Mouse (Mus musculus) testis, adult 2 months (tissue): ENCODE results near the gene Omp. TPM values are rescaled to one million over a fixed set of nuclear protein-coding genes. Genes with fewer than 3 reads are reported as not detected.

ENCODE experiments used
- H3K27ac ChIP-seq: fragments of 200-500 bp; 2 replicates; pipeline ENCODE4 v1.5.1; 2012; ENCODE audit warnings: low read depth, low read length; ENCODE audit not compliant: control insufficient read depth, insufficient read depth
- H3K27me3 ChIP-seq: fragments of 200-500 bp; 2 replicates; pipeline ENCODE4 v1.6.1; 2012; ENCODE audit warnings: mild to moderate bottlenecking, low read length, moderate library complexity; ENCODE audit not compliant: control insufficient read depth, insufficient read depth
- H3K36me3 ChIP-seq: fragments of 200-500 bp; 2 replicates; pipeline ENCODE4 v1.6.1; 2012; ENCODE audit warnings: mild to moderate bottlenecking, low read length; ENCODE audit not compliant: control insufficient read depth, insufficient read depth
- H3K4me1 ChIP-seq: fragments of 200-500 bp; 2 replicates; pipeline ENCODE4 v1.6.1; 2012; ENCODE audit warnings: low read length; ENCODE audit not compliant: control insufficient read depth, insufficient read depth
- H3K4me3 ChIP-seq: fragments of 200-500 bp; 2 replicates; pipeline ENCODE4 v1.5.1; 2012; ENCODE audit warnings: low read depth, mild to moderate bottlenecking, low read length, moderate library complexity, mixed read lengths; ENCODE audit not compliant: control insufficient read depth
- CTCF ChIP-seq: fragments of 200-500 bp; IDR thresholded peaks from 2 replicates; pipeline ENCODE4 v1.5.1; 2012; ENCODE audit warnings: low read depth, mild to moderate bottlenecking, inconsistent platforms, low read length, moderate library complexity; ENCODE audit not compliant: control insufficient read depth, insufficient read depth, insufficient replicate concordance
- POLR2A ChIP-seq: fragments of 200-500 bp; IDR thresholded peaks from 2 replicates; pipeline ENCODE4 v1.6.1; 2012; ENCODE audit warnings: low read depth, mild to moderate bottlenecking, inconsistent platforms, low read length, moderate library complexity; ENCODE audit not compliant: control insufficient read depth
- polyA plus RNA-seq: library from polyadenylated mRNA; depleted of rRNA; stranded (reverse); fragments of >200 nt; gene quantifications from 2 replicates; pipeline ENCODE4 v1.2.3, GENCODE M21; 2012

Omp gene
- polyA plus RNA-seq, 1 experiment = 0.11 TPM

DNA sequence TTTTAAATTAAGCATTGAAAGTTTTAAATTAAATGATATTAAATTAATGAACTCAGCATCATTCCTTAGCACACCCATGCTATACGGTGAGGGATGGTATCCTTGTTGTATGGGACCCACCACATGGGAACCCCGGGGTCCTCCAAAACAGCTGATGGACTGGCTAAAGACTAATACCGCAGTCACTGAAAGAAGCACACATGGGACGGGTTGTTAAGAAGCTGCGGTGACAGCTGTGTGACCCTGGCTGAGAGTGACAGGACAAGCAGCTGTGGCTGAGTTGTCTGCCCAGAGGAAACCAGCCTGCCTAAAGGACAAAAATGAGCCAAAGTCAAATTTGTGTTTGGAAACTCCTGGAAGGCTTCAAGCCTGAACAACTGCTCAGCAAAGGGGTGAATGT is 8.6 kb upstream of the Omp start:
- Histone ChIP-seq H3K4me1 (peaks cover 5% of the 10 kb centered on the region), H3K27ac (no peak overlapping the region), H3K27me3 (no peaks in the 10 kb centered on the region), H3K4me3 (no peak overlapping the region), H3K36me3 (no peaks in the 10 kb centered on the region)
- TF ChIP-seq POLR2A (no peak), CTCF (no peak)

DNA sequence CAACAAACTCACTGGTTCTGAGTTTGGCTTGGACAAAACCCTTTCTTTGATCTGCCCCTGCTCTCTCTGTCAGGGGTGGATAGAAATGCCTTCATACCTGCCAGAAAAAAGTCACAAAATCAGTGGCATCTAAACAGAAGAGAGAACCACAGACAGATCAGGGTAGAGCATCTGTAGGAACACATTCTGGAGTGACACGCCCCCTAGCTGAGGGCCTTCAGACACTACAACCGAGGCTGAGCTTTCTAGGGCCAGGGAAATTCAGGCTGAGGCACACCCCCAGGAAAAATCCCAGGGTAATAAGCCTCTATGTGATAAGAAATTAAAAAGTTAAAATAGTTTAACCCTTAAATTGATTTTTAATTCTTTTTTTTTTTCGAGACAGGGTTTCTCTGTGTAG is 8.0 kb upstream of the Omp start:
- no peaks in the 10 kb centered on the region for H3K36me3 ChIP-seq
- H3K27me3 ChIP-seq = no peaks in the 10 kb centered on the region
- H3K4me3 ChIP-seq = no peak overlapping the region
- H3K27ac ChIP-seq = no peak overlapping the region
- no peak for TF ChIP-seq CTCF
- TF ChIP-seq POLR2A = no peak
- H3K4me1 ChIP-seq = peaks cover 5% of the 10 kb centered on the region

DNA sequence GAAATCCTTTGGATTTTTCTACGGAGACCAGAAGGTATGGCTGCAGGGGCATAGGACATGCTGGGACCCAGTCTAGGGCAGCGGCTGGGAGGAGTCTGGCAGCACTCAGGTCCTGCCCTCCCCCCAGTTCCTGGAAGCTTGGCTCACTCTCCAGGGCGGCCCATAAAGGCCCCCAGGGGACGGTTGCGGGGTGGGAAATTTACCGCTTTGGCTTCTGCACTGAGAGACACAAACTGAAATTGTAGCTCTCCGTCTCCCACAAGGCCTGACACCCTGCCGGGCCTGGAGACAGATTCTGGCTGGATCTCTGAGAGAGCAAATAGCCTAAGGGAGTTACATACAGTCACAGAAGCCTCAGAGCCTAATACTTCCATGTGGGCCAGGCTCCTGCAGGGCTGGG is 7.1 kb upstream of the Omp start:
- TF ChIP-seq CTCF (no peak), POLR2A (no peak)
- Histone ChIP-seq H3K4me3 (no peak overlapping the region), H3K4me1 (peaks cover 5% of the 10 kb centered on the region), H3K27me3 (no peaks in the 10 kb centered on the region), H3K36me3 (no peaks in the 10 kb centered on the region), H3K27ac (no peak overlapping the region)

DNA sequence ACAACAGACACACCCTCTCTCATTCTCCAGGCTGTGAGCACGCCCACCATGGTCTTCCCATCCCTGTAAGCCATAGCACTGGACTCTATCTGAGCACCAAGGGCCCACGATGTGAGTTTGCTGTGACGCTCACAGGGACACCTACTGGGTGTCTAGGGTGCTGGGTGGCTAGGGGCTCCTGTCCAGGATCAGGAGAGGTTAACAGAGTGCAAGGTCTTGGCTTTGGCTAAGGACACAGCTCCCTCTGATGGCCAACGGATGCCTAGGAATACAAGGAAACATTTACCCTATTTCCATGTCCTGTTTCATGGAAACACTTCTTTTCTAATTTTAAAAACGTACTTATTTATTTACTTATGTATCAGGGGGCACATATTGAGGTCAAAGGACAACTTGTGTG is 5.2 kb upstream of the Omp start:
- H3K36me3 ChIP-seq = no peaks in the 10 kb centered on the region
- H3K27me3 ChIP-seq = no peaks in the 10 kb centered on the region
- no peak overlapping the region for H3K4me3 ChIP-seq
- no peaks in the 10 kb centered on the region for H3K4me1 ChIP-seq
- no peak overlapping the region for H3K27ac ChIP-seq
- peak; percentile 23; the same call in 1 of the 2 replicates for TF ChIP-seq CTCF
- no peak for TF ChIP-seq POLR2A

DNA sequence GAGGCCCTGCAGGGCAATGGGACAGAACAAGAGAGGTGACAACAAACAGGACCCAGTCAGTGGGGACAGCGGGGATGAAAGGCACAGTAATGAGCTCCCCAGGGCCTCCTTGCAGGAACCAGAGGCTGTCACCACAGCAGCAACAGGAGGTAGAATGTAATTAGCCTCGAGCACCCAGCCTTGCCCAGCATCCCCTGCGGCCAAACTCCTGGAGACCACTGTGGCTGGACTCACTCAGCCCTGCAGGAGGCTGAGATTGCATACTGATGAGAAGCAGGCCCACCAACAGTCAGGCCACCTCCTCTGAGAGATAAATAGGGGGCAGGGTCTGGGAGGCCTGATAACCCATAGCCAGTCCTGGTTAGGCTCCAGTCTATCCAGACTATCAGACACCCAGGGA is 4.5 kb upstream of the Omp start:
- TF ChIP-seq CTCF = no peak
- no peak for TF ChIP-seq POLR2A
- H3K27ac ChIP-seq = no peak overlapping the region
- H3K4me1 ChIP-seq = no peaks in the 10 kb centered on the region

DNA sequence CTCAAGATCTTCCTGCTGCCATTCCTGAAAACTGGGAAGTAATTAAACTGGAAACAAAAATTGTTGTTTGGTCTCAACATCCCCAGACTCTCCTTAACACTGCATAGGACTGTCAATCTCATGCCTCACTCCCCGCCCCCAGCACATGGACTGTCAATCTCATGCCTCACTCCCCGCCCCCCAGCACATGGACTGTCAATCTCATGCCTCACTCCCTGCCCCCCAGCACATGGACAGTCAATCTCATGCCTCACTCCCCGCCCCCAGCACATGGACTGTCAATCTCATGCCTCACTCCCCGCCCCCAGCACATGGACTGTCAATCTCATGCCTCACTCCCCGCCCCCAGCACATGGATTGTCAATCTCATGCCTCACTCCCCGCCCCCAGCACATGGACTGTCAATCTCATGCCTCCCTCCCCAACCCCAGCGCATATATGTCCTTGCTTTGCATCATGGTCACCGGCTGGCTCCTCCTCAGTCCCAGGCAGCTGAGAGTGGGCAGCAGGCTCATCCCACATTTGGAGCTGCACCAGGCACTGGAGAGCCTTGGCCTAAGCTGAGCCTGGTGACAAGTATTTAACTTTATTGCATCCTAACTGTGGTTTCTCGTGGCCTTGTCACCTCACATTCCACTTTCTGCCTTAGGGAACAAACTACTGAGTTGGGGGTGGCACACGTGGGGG is 3.6 kb upstream of the Omp start:
- TF ChIP-seq CTCF (no peak), POLR2A (no peak)
- Histone ChIP-seq H3K4me1 (no peaks in the 10 kb centered on the region), H3K27me3 (no peaks in the 10 kb centered on the region), H3K27ac (no peak overlapping the region), H3K36me3 (no peaks in the 10 kb centered on the region), H3K4me3 (no peak overlapping the region)

More for the DNA sequence above, 4.5 kb upstream of the Omp start:
- H3K4me3 ChIP-seq = no peak overlapping the region
- H3K36me3 ChIP-seq = no peaks in the 10 kb centered on the region
- no peaks in the 10 kb centered on the region for H3K27me3 ChIP-seq

DNA sequence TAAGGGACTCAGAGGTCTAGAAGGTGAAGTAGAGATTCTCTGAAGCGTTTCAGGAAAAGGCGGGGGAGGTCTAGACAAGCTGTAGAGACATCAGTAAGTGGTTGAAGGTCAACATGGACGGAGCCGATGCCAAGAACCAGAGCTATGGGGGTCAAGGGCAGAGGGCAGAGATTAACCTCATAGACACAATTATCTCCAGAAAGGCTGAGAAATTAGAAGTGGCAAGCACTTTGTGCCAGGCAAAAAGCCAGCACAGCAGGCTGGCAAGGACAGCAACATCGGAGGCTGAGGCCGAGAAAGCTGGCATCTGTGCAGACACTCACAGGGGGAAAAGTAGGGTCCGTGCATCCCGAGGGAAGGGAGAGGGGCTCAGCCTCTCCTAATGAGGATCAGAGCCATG is 2.5 kb upstream of the Omp start:
- H3K36me3 ChIP-seq = no peaks in the 10 kb centered on the region
- no peak overlapping the region for H3K4me3 ChIP-seq
- no peak overlapping the region for H3K27ac ChIP-seq
- H3K27me3 ChIP-seq = no peaks in the 10 kb centered on the region
- TF ChIP-seq CTCF (no peak), POLR2A (no peak)
- no peaks in the 10 kb centered on the region for H3K4me1 ChIP-seq
